Mouse (Mus musculus) kidney, adult 11 months (tissue): ENCODE measurements around the gene Pitpnm3.

ENCODE experiments used
- DNase-seq: peaks from one replicate; pipeline ENCODE4 v3.0.0; 2022

Gene Pitpnm3

GRCm38 (mm10) chr11:72134536-72135382 lies 819 bp downstream of the Pitpnm3 start:
- no peak for DNase-seq

GRCm38 (mm10) chr11:72133075-72133474 lies 2.5 kb downstream of the Pitpnm3 start:
- no peak for DNase-seq

- DNase-seq, result peak; percentile 71
Measured at GRCm38 (mm10) chr11:72132266-72132665, 3.3 kb downstream of the Pitpnm3 start.

- no peak for DNase-seq
Measured at GRCm38 (mm10) chr11:72131697-72132096, 3.9 kb downstream of the Pitpnm3 start.

- no peak for DNase-seq
Measured at GRCm38 (mm10) chr11:72130905-72131304, 4.7 kb downstream of the Pitpnm3 start.

- no peak for DNase-seq
Measured at GRCm38 (mm10) chr11:72130472-72130871, 5.1 kb downstream of the Pitpnm3 start.

- no peak for DNase-seq
Measured at GRCm38 (mm10) chr11:72130021-72130420, 5.6 kb downstream of the Pitpnm3 start.

GRCm38 (mm10) chr11:72129032-72129894 lies 6.3 kb downstream of the Pitpnm3 start:
- DNase-seq, result no peak

GRCm38 (mm10) chr11:72127450-72128189 lies 8.0 kb downstream of the Pitpnm3 start:
- no peak for DNase-seq

- no peak for DNase-seq
Measured at GRCm38 (mm10) chr11:72125781-72126180, 9.8 kb downstream of the Pitpnm3 start.

- DNase-seq, result no peak
Measured at GRCm38 (mm10) chr11:72123531-72123930, 12.0 kb downstream of the Pitpnm3 start.

- DNase-seq, result no peak
Measured at GRCm38 (mm10) chr11:72120354-72120753, 15.2 kb downstream of the Pitpnm3 start.

- DNase-seq, result no peak
Measured at GRCm38 (mm10) chr11:72118630-72119029, 16.9 kb downstream of the Pitpnm3 start.

GRCm38 (mm10) chr11:72113296-72113695 lies 22.3 kb downstream of the Pitpnm3 start:
- no peak for DNase-seq

GRCm38 (mm10) chr11:72110726-72111125 lies 24.9 kb downstream of the Pitpnm3 start:
- DNase-seq, result no peak

- no peak for DNase-seq
Measured at GRCm38 (mm10) chr11:72104223-72104622, 31.4 kb downstream of the Pitpnm3 start.

GRCm38 (mm10) chr11:72103530-72103929 lies 32.0 kb downstream of the Pitpnm3 start:
- DNase-seq, result no peak

GRCm38 (mm10) chr11:72100996-72101395 lies 34.6 kb downstream of the Pitpnm3 start:
- no peak for DNase-seq

- DNase-seq, result no peak
Measured at GRCm38 (mm10) chr11:72099181-72099580, 36.4 kb downstream of the Pitpnm3 start.

- no peak for DNase-seq
Measured at GRCm38 (mm10) chr11:72098027-72098426, 37.6 kb downstream of the Pitpnm3 start.

- no peak for DNase-seq
Measured at GRCm38 (mm10) chr11:72095994-72096393, 39.6 kb downstream of the Pitpnm3 start.

GRCm38 (mm10) chr11:72094442-72094841 lies 41.1 kb downstream of the Pitpnm3 start:
- DNase-seq, result peak; percentile 27

GRCm38 (mm10) chr11:72092390-72092789 lies 43.2 kb downstream of the Pitpnm3 start:
- no peak for DNase-seq
